Mouse (Mus musculus) cerebellum, adult 2 months (tissue): ENCODE data around the gene Spint1.

Experiments used
- CTCF ChIP-seq: fragments of 200-500 bp; IDR thresholded peaks from 2 replicates; pipeline ENCODE4 v1.5.1; 2011; ENCODE audit warnings: low read depth, mild to moderate bottlenecking, control low read depth, low read length, moderate library complexity, borderline replicate concordance; ENCODE audit not compliant: insufficient read depth
- POLR2A ChIP-seq: fragments of 200-500 bp; IDR thresholded peaks from 2 replicates; pipeline ENCODE4 v1.6.1; 2011; ENCODE audit warnings: low read length, control low read depth, borderline replicate concordance; ENCODE audit not compliant: insufficient read depth

- no peak for TF ChIP-seq CTCF
- no peak for TF ChIP-seq POLR2A
Measured at GRCm38 (mm10) chr2:119202914-119203453, 34.2 kb upstream of the Spint1 start.
